Mouse (Mus musculus): ENCODE results near the gene Slc7a11. TPM values are rescaled to one million over a fixed set of nuclear protein-coding genes. Genes with fewer than 3 reads are reported as not detected.

Slc7a11 gene
- polyA plus RNA-seq, 1 experiment, result 3.0 TPM

- no peak overlapping the region for H3K4me3 ChIP-seq (ENCODE audit: control insufficient read depth, low read depth, low read length)
- no peaks in the 10 kb centered on the region for H3K27me3 ChIP-seq (ENCODE audit: control insufficient read depth, insufficient read depth, low read length)
- H3K27ac ChIP-seq (ENCODE audit: control insufficient read depth, insufficient read depth, low read depth, low read length), result no peak overlapping the region
- TF ChIP-seq POLR2A (IDR thresholded peaks at IDR 0.05; ENCODE audit: control insufficient read depth, low read depth, low read length) (no peak), CTCF (IDR thresholded peaks at IDR 0.05; ENCODE audit: control insufficient read depth, insufficient read depth, insufficient replicate concordance, low read depth, low read length) (no peak)
- H3K36me3 ChIP-seq (ENCODE audit: control insufficient read depth, insufficient read depth, low read length), result no peaks in the 10 kb centered on the region
- no peaks in the 10 kb centered on the region for H3K4me1 ChIP-seq (ENCODE audit: control insufficient read depth, insufficient read depth, low read length)
Observed at GRCm38 (mm10) chr3:50260667-50261066, 182.7 kb downstream of the Slc7a11 start.

- no peaks in the 10 kb centered on the region for H3K36me3 ChIP-seq (ENCODE audit: control insufficient read depth, insufficient read depth, low read length)
- H3K27ac ChIP-seq (ENCODE audit: control insufficient read depth, insufficient read depth, low read depth, low read length), result no peak overlapping the region
- no peaks in the 10 kb centered on the region for H3K27me3 ChIP-seq (ENCODE audit: control insufficient read depth, insufficient read depth, low read length)
- H3K4me1 ChIP-seq (ENCODE audit: control insufficient read depth, insufficient read depth, low read length), result no peaks in the 10 kb centered on the region
- TF ChIP-seq POLR2A (IDR thresholded peaks at IDR 0.05; ENCODE audit: control insufficient read depth, low read depth, low read length) (no peak), CTCF (IDR thresholded peaks at IDR 0.05; ENCODE audit: control insufficient read depth, insufficient read depth, insufficient replicate concordance, low read depth, low read length) (no peak)
- no peak overlapping the region for H3K4me3 ChIP-seq (ENCODE audit: control insufficient read depth, low read depth, low read length)
Observed at GRCm38 (mm10) chr3:50258852-50259251, 184.6 kb downstream of the Slc7a11 start.

GRCm38 (mm10) chr3:50249598-50250300, 193.7 kb downstream of the Slc7a11 start:
- TF ChIP-seq CTCF (IDR thresholded peaks at IDR 0.05; ENCODE audit: control insufficient read depth, insufficient read depth, insufficient replicate concordance, low read depth, low read length), result no peak
- no peak for TF ChIP-seq POLR2A (IDR thresholded peaks at IDR 0.05; ENCODE audit: control insufficient read depth, low read depth, low read length)
- Histone ChIP-seq H3K36me3 (ENCODE audit: control insufficient read depth, insufficient read depth, low read length) (no peaks in the 10 kb centered on the region), H3K27ac (ENCODE audit: control insufficient read depth, insufficient read depth, low read depth, low read length) (no peak overlapping the region), H3K4me1 (ENCODE audit: control insufficient read depth, insufficient read depth, low read length) (no peaks in the 10 kb centered on the region), H3K27me3 (ENCODE audit: control insufficient read depth, insufficient read depth, low read length) (no peaks in the 10 kb centered on the region), H3K4me3 (ENCODE audit: control insufficient read depth, low read depth, low read length) (no peak overlapping the region)

GRCm38 (mm10) chr3:50235990-50236389, 207.4 kb downstream of the Slc7a11 start:
- H3K4me1 ChIP-seq (ENCODE audit: control insufficient read depth, insufficient read depth, low read length), result no peaks in the 10 kb centered on the region
- no peaks in the 10 kb centered on the region for H3K36me3 ChIP-seq (ENCODE audit: control insufficient read depth, insufficient read depth, low read length)
- no peak overlapping the region for H3K27ac ChIP-seq (ENCODE audit: control insufficient read depth, insufficient read depth, low read depth, low read length)
- H3K27me3 ChIP-seq (ENCODE audit: control insufficient read depth, insufficient read depth, low read length), result no peaks in the 10 kb centered on the region
- H3K4me3 ChIP-seq (ENCODE audit: control insufficient read depth, low read depth, low read length), result no peak overlapping the region
- TF ChIP-seq CTCF (IDR thresholded peaks at IDR 0.05; ENCODE audit: control insufficient read depth, insufficient read depth, insufficient replicate concordance, low read depth, low read length) (no peak), POLR2A (IDR thresholded peaks at IDR 0.05; ENCODE audit: control insufficient read depth, low read depth, low read length) (no peak)

- no peak for TF ChIP-seq CTCF (IDR thresholded peaks at IDR 0.05; ENCODE audit: control insufficient read depth, insufficient read depth, insufficient replicate concordance, low read depth, low read length)
- no peak for TF ChIP-seq POLR2A (IDR thresholded peaks at IDR 0.05; ENCODE audit: control insufficient read depth, low read depth, low read length)
Observed at GRCm38 (mm10) chr3:50233144-50233543, 210.3 kb downstream of the Slc7a11 start.

GRCm38 (mm10) chr3:50224390-50225114, 218.9 kb downstream of the Slc7a11 start:
- H3K4me1 ChIP-seq (ENCODE audit: control insufficient read depth, insufficient read depth, low read length), result no peaks in the 10 kb centered on the region
- TF ChIP-seq POLR2A (IDR thresholded peaks at IDR 0.05; ENCODE audit: control insufficient read depth, low read depth, low read length) (no peak), CTCF (IDR thresholded peaks at IDR 0.05; ENCODE audit: control insufficient read depth, insufficient read depth, insufficient replicate concordance, low read depth, low read length) (no peak)
- no peak overlapping the region for H3K27ac ChIP-seq (ENCODE audit: control insufficient read depth, insufficient read depth, low read depth, low read length)
- H3K27me3 ChIP-seq (ENCODE audit: control insufficient read depth, insufficient read depth, low read length), result no peaks in the 10 kb centered on the region
- H3K4me3 ChIP-seq (ENCODE audit: control insufficient read depth, low read depth, low read length), result no peak overlapping the region
- no peaks in the 10 kb centered on the region for H3K36me3 ChIP-seq (ENCODE audit: control insufficient read depth, insufficient read depth, low read length)

More at GRCm38 (mm10) chr3:50233144-50233543, 210.3 kb downstream of the Slc7a11 start:
- Histone ChIP-seq H3K27ac (ENCODE audit: control insufficient read depth, insufficient read depth, low read depth, low read length) (no peak overlapping the region), H3K36me3 (ENCODE audit: control insufficient read depth, insufficient read depth, low read length) (no peaks in the 10 kb centered on the region), H3K4me1 (ENCODE audit: control insufficient read depth, insufficient read depth, low read length) (no peaks in the 10 kb centered on the region), H3K4me3 (ENCODE audit: control insufficient read depth, low read depth, low read length) (no peak overlapping the region), H3K27me3 (ENCODE audit: control insufficient read depth, insufficient read depth, low read length) (no peaks in the 10 kb centered on the region)

- no peak overlapping the region for H3K4me3 ChIP-seq (ENCODE audit: control insufficient read depth, low read depth, low read length)
- H3K36me3 ChIP-seq (ENCODE audit: control insufficient read depth, insufficient read depth, low read length), result no peaks in the 10 kb centered on the region
- no peak overlapping the region for H3K27ac ChIP-seq (ENCODE audit: control insufficient read depth, insufficient read depth, low read depth, low read length)
- H3K4me1 ChIP-seq (ENCODE audit: control insufficient read depth, insufficient read depth, low read length), result peaks cover 5% of the 10 kb centered on the region
- no peak for TF ChIP-seq CTCF (IDR thresholded peaks at IDR 0.05; ENCODE audit: control insufficient read depth, insufficient read depth, insufficient replicate concordance, low read depth, low read length)
- no peak for TF ChIP-seq POLR2A (IDR thresholded peaks at IDR 0.05; ENCODE audit: control insufficient read depth, low read depth, low read length)
- H3K27me3 ChIP-seq (ENCODE audit: control insufficient read depth, insufficient read depth, low read length), result no peaks in the 10 kb centered on the region
Observed at GRCm38 (mm10) chr3:50220454-50220853, 223.0 kb downstream of the Slc7a11 start.

Data from testis, adult 2 months (tissue).